13 mouse cellular contexts compared by ENCODE assay signal in the genomic region with DNA sequence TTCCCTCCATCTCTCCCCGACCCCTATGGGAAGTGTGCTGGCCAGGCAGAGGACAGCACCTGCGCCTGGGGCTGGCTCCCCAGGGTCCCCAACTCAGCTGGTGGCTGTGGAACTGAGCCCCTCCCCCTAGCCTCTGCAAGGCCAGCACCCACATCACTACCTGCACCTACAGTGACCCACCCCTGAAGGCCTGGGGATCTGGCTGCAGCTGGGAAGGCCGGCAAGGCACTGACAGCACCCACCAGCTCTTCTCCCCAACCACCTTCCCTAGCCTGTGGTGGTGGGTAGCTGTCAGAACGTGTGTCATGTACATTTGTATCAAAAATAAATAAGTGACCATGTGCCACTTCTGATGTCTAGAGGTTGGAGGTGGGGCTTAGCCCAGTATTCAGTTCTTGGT. TPM values are rescaled to one million over a fixed set of nuclear protein-coding genes. Genes with fewer than 3 reads are reported as not detected.
DNase-seq lines count a peak whose midpoint lies in the region; ATAC-seq and TF ChIP-seq lines count a peak whose summit lies in the region.
"Had no signal": no experiment of that assay in that cellular context is flagged by ENCODE, and none has a peak within 500 bp of the region (broad histone marks: within the 10 kb centered on the region; RNA-seq: fewer than 3 reads in every experiment).

No protein-coding gene starts in this region.

- ATAC-seq in lung, embryonic 14.5 days (ENCODE audit: insufficient read depth): peak; percentile 3; the same call in 1 of the 2 replicates
- ATAC-seq in forebrain, embryonic 15.5 days (replicated peaks): 0 out of 2 replicates have a peak, but pooled peaks have one; percentile 18
- peak; percentile 15; the same call in 1 of the 2 replicates for ATAC-seq in midbrain, embryonic 15.5 days (replicated peaks)

- no peak overlapping the region for H3K4me3 ChIP-seq in lung, embryonic 14.5 days (ENCODE audit: low read depth, low read length)
- no peak overlapping the region for H3K4me3 ChIP-seq in forebrain, embryonic 15.5 days
- no peak overlapping the region for H3K4me3 ChIP-seq in midbrain, embryonic 15.5 days

- no peak overlapping the region for H3K4me2 ChIP-seq in lung, embryonic 14.5 days
- H3K4me2 ChIP-seq in forebrain, embryonic 15.5 days (replicated peaks): no peak overlapping the region
- no peak overlapping the region for H3K4me2 ChIP-seq in midbrain, embryonic 15.5 days

- 66% methylated on average over 4 of the region's 4 CpGs for WGBS in lung, embryonic 14.5 days
- 76% methylated on average over 4 of the region's 4 CpGs for WGBS in forebrain, embryonic 15.5 days
- WGBS in midbrain, embryonic 15.5 days: 73% methylated on average over 4 of the region's 4 CpGs

- H3K36me3 ChIP-seq in lung, embryonic 14.5 days (ENCODE audit: insufficient read depth): peaks cover 74% of the 10 kb centered on the region
- peaks cover 51% of the 10 kb centered on the region for H3K36me3 ChIP-seq in forebrain, embryonic 15.5 days
- peaks cover 46% of the 10 kb centered on the region for H3K36me3 ChIP-seq in midbrain, embryonic 15.5 days (replicated peaks)

- no peak overlapping the region for H3K9ac ChIP-seq in lung, embryonic 14.5 days
- H3K9ac ChIP-seq in forebrain, embryonic 15.5 days (replicated peaks): no peak overlapping the region
- H3K9ac ChIP-seq in midbrain, embryonic 15.5 days: no peak overlapping the region

- H3K27me3 ChIP-seq in lung, embryonic 14.5 days (ENCODE audit: insufficient read depth, low read length): no peaks in the 10 kb centered on the region
- H3K27me3 ChIP-seq in forebrain, embryonic 15.5 days: no peaks in the 10 kb centered on the region
- no peaks in the 10 kb centered on the region for H3K27me3 ChIP-seq in midbrain, embryonic 15.5 days (replicated peaks)
- H3K27me3 ChIP-seq: CH12.LX had no signal

- H3K27ac ChIP-seq in lung, embryonic 14.5 days (ENCODE audit: low read depth): no peak overlapping the region
- H3K27ac ChIP-seq in forebrain, embryonic 15.5 days (replicated peaks): no peak overlapping the region
- H3K27ac ChIP-seq in midbrain, embryonic 15.5 days: no peak overlapping the region

- no peak for TF ChIP-seq CTCF in lung, embryonic 14.5 days (IDR thresholded peaks at IDR 0.05; ENCODE audit: low read depth)

- DNase-seq in gastrocnemius, postnatal 25 days: peak; percentile 9
- no peak for DNase-seq in gastrocnemius, adult 18-20 months (ENCODE audit: low spot score)
- no peak for DNase-seq in lung, embryonic 14.5 days
- DNase-seq in lung, postnatal 25 days (ENCODE audit: low spot score): no peak
- DNase-seq in spleen, postnatal 4 days (ENCODE audit: low spot score in 2 of 2): no peak
- no peak for DNase-seq in thymus, adult 18-20 months

- H3K9me3 ChIP-seq in lung, embryonic 14.5 days (ENCODE audit: low read depth, low read length): no peaks in the 10 kb centered on the region
- H3K9me3 ChIP-seq in forebrain, embryonic 15.5 days: no peaks in the 10 kb centered on the region
- no peaks in the 10 kb centered on the region for H3K9me3 ChIP-seq in midbrain, embryonic 15.5 days

- peaks cover 11% of the 10 kb centered on the region; the same call in 1 of the 2 replicates for H3K4me1 ChIP-seq in lung, embryonic 14.5 days (ENCODE audit: insufficient read depth)
- H3K4me1 ChIP-seq in forebrain, embryonic 15.5 days: peaks cover 11% of the 10 kb centered on the region
- H3K4me1 ChIP-seq in midbrain, embryonic 15.5 days: peaks cover 13% of the 10 kb centered on the region

RNA-seq across cellular contexts. Expression of a gene that starts 7.5 kb away (rescaled TPM):
- total RNA-seq in gastrocnemius, postnatal 25 days (2021): 1 to 10 TPM in 1 of 2 experiments, under 1 TPM in 1; 0.26 to 2.1 TPM
- total RNA-seq in gastrocnemius, adult 18-20 months (2021): under 1 TPM; 0.43 to 0.87 TPM
- polyA plus RNA-seq in lung, embryonic 14.5 days (2014; fragmentation: Nextera tagmentation; extraction: Ambion mirVana): 3.0 and 3.2 TPM in 2 replicates
- 1.9 and 2.4 TPM in 2 replicates for polyA plus RNA-seq in forebrain, embryonic 15.5 days (2015; fragmentation: Nextera tagmentation; extraction: Ambion mirVana)
- 2.2 and 2.6 TPM in 2 replicates for polyA plus RNA-seq in midbrain, embryonic 15.5 days (2015; fragmentation: Nextera tagmentation; extraction: Ambion mirVana)

RNA-seq across cellular contexts. Expression of a gene that starts 8.4 kb away (rescaled TPM):
- total RNA-seq in gastrocnemius, postnatal 25 days (2021): 1 to 10 TPM; 3.6 to 3.7 TPM
- total RNA-seq in gastrocnemius, adult 18-20 months (2021): 1 to 10 TPM; 2.5 to 3.5 TPM
- polyA plus RNA-seq in lung, embryonic 14.5 days (2014; fragmentation: Nextera tagmentation; extraction: Ambion mirVana): 39.2 and 40.3 TPM in 2 replicates
- polyA plus RNA-seq in forebrain, embryonic 15.5 days (2015; fragmentation: Nextera tagmentation; extraction: Ambion mirVana): 15.0 and 19.5 TPM in 2 replicates
- 12.7 and 16.7 TPM in 2 replicates for polyA plus RNA-seq in midbrain, embryonic 15.5 days (2015; fragmentation: Nextera tagmentation; extraction: Ambion mirVana)

RNA-seq across cellular contexts. Expression of a gene that starts 11.6 kb away (rescaled TPM):
- not detected for total RNA-seq in gastrocnemius, postnatal 25 days (2021)
- total RNA-seq in gastrocnemius, adult 18-20 months (2021): not detected
- polyA plus RNA-seq in lung, embryonic 14.5 days (2014; fragmentation: Nextera tagmentation; extraction: Ambion mirVana): 0.16 TPM in 1 of 2 replicates, not detected in the other
- not detected in 2 replicates for polyA plus RNA-seq in forebrain, embryonic 15.5 days (2015; fragmentation: Nextera tagmentation; extraction: Ambion mirVana)
- polyA plus RNA-seq in midbrain, embryonic 15.5 days (2015; fragmentation: Nextera tagmentation; extraction: Ambion mirVana): not detected in 2 replicates
- total RNA-seq: gastrocnemius, postnatal 10 days had no signal
- polyA plus RNA-seq: embryonic facial prominence, embryonic 11.5 days; limb, embryonic 11.5 days; neural tube, embryonic 11.5 days had no signal

RNA-seq across cellular contexts. Expression of a gene that starts 14.1 kb away (rescaled TPM):
- total RNA-seq in gastrocnemius, postnatal 25 days (2021): 10 to 100 TPM; 24.1 to 24.6 TPM
- 10 to 100 TPM; 28.0 to 37.1 TPM for total RNA-seq in gastrocnemius, adult 18-20 months (2021)
- 18.4 and 21.1 TPM in 2 replicates for polyA plus RNA-seq in lung, embryonic 14.5 days (2014; fragmentation: Nextera tagmentation; extraction: Ambion mirVana)
- 14.4 and 15.9 TPM in 2 replicates for polyA plus RNA-seq in forebrain, embryonic 15.5 days (2015; fragmentation: Nextera tagmentation; extraction: Ambion mirVana)
- 17.9 and 19.0 TPM in 2 replicates for polyA plus RNA-seq in midbrain, embryonic 15.5 days (2015; fragmentation: Nextera tagmentation; extraction: Ambion mirVana)

RNA-seq across cellular contexts. Expression of a gene that starts 17.9 kb away (rescaled TPM):
- 1 to 10 TPM; 7.4 to 7.8 TPM for total RNA-seq in gastrocnemius, postnatal 25 days (2021)
- total RNA-seq in gastrocnemius, adult 18-20 months (2021): 10 to 100 TPM; 10.6 to 11.6 TPM
- 12.1 and 12.9 TPM in 2 replicates for polyA plus RNA-seq in lung, embryonic 14.5 days (2014; fragmentation: Nextera tagmentation; extraction: Ambion mirVana)
- 37.3 and 41.8 TPM in 2 replicates for polyA plus RNA-seq in forebrain, embryonic 15.5 days (2015; fragmentation: Nextera tagmentation; extraction: Ambion mirVana)
- 46.1 and 46.2 TPM in 2 replicates for polyA plus RNA-seq in midbrain, embryonic 15.5 days (2015; fragmentation: Nextera tagmentation; extraction: Ambion mirVana)
